Mouse (Mus musculus) limb, embryonic 15.5 days (tissue): Measurements from ENCODE around the gene Atp5g2. TPM values are rescaled to one million over a fixed set of nuclear protein-coding genes. Genes with fewer than 3 reads are reported as not detected.
"Not testable (repeated sequence)": the region's sequence is repeated elsewhere in the genome, so short reads cannot be mapped to it uniquely, and the experiment has no call there.

ENCODE experiments used
- ATAC-seq: fragments of 200-750 bp; cut with Nextera tagmentation; 2 replicates; pipeline ENCODE4 v1.8.0; 2017; ENCODE audit warnings: low read depth, moderate TSS enrichment; ENCODE audit not compliant: insufficient number of reproducible peaks, low FRiP score, low TSS enrichment
- H3K27ac ChIP-seq: fragments of 300-500 bp; sonication (generic); 2 replicates; pipeline ENCODE4 v1.5.1; 2015; ENCODE audit warnings: moderate library complexity, mild to moderate bottlenecking, inconsistent platforms
- H3K27me3 ChIP-seq: fragments of 300-500 bp; sonication (generic); 2 replicates; pipeline ENCODE4 v1.6.1; 2015; ENCODE audit warnings: inconsistent platforms
- H3K36me3 ChIP-seq: fragments of 300-500 bp; sonication (generic); 2 replicates; pipeline ENCODE4 v1.6.1; 2015; ENCODE audit warnings: inconsistent platforms
- H3K4me1 ChIP-seq: fragments of 300-500 bp; sonication (generic); 2 replicates; pipeline ENCODE4 v1.6.1; 2015; ENCODE audit warnings: inconsistent platforms
- H3K4me2 ChIP-seq: fragments of 300-500 bp; sonication (generic); 2 replicates; pipeline ENCODE4 v1.6.1; 2015; ENCODE audit warnings: mild to moderate bottlenecking, inconsistent platforms
- H3K4me3 ChIP-seq: fragments of 300-500 bp; sonication (generic); 2 replicates; pipeline ENCODE4 v1.5.1; 2015; ENCODE audit warnings: mild to moderate bottlenecking, inconsistent platforms
- H3K9ac ChIP-seq: fragments of 300-500 bp; sonication (generic); 2 replicates; pipeline ENCODE4 v1.6.1; 2015; ENCODE audit warnings: inconsistent platforms
- H3K9me3 ChIP-seq: fragments of 300-500 bp; sonication (generic); 2 replicates; pipeline ENCODE4 v1.6.1; 2016; ENCODE audit warnings: inconsistent platforms
- WGBS: fragments of 180-500 bp; shearing (Covaris S2); methylation state at CpG from one replicate; pipeline ENCODE4 v1.1.7; 2015; 5-methylcytosine and 5-hydroxymethylcytosine counted together
- polyA plus RNA-seq: library from polyadenylated mRNA; unstranded; fragments of >200 nt; fragmentation: Nextera tagmentation; extraction: Ambion mirVana; gene quantifications from 2 replicates; pipeline ENCODE4 v1.2.1, GENCODE M21; 2015

The Atp5g2 gene
- polyA plus RNA-seq, 1 experiment from 2014 or later, result 56.6 TPM

DNA sequence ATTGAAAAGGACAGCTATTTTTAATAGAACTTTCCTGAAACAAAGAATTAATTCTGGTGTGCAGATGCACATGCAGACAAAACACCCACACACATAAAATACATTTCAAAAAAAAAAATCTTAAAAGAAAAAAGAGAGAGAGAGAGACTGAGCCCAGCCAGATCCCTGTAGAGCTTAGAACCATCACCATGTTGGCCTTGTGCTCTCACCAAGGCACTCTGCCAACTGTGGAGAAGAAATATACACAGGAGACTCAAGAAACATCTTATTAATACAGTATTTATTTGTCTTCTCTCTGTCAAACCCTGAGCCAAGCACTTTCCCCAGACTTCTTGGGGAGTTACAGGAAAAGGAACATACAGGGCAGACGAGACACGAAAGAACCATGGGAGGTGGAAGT, 9.6 kb downstream of the Atp5g2 start:
- WGBS, result 0% methylated on average over 1 of the region's 2 CpGs
- H3K4me2 ChIP-seq, H3K9ac ChIP-seq, H3K27ac ChIP-seq, H3K27me3 ChIP-seq, ATAC-seq, H3K4me3 ChIP-seq, H3K9me3 ChIP-seq: not testable (repeated sequence)
- H3K4me1 ChIP-seq, result peaks cover 14% of the 10 kb centered on the region
- H3K36me3 ChIP-seq, result peaks cover 66% of the 10 kb centered on the region

- Histone ChIP-seq H3K9ac (no peak overlapping the region), H3K4me2 (0 out of 2 replicates have a peak overlapping the region, but pooled peaks have one; percentile 2), H3K36me3 (peaks cover 23% of the 10 kb centered on the region), H3K27me3 (no peaks in the 10 kb centered on the region), H3K9me3 (no peaks in the 10 kb centered on the region), H3K4me3 (no peak overlapping the region), H3K4me1 (peaks cover 30% of the 10 kb centered on the region), H3K27ac (peak overlapping the region; percentile 96)
- 39% methylated on average over 3 of the region's 3 CpGs for WGBS
- peak; percentile 64 for ATAC-seq
These were observed 14.2 kb downstream of the Atp5g2 start for GRCm38 (mm10) chr15:102657926-102658381.

GRCm38 (mm10) chr15:102656658-102657057, 15.5 kb downstream of the Atp5g2 start:
- H3K36me3 ChIP-seq, result peaks cover 13% of the 10 kb centered on the region
- ATAC-seq, result peak; percentile 82
- H3K27me3 ChIP-seq, result no peaks in the 10 kb centered on the region
- H3K4me2 ChIP-seq, result 0 out of 2 replicates have a peak overlapping the region, but pooled peaks have one; percentile 7
- H3K4me1 ChIP-seq, result peaks cover 30% of the 10 kb centered on the region
- H3K9me3 ChIP-seq, result no peaks in the 10 kb centered on the region
- H3K4me3 ChIP-seq, result no peak overlapping the region
- peak overlapping the region; percentile 96 for H3K27ac ChIP-seq
- 27% methylated on average over 4 of the region's 4 CpGs for WGBS
- no peak overlapping the region for H3K9ac ChIP-seq

GRCm38 (mm10) chr15:102651928-102652660, 20.1 kb downstream of the Atp5g2 start:
- not testable (repeated sequence) for H3K9ac ChIP-seq, H3K27ac ChIP-seq, H3K36me3 ChIP-seq, H3K27me3 ChIP-seq, H3K4me2 ChIP-seq, ATAC-seq, H3K9me3 ChIP-seq, H3K4me3 ChIP-seq
- peaks cover 13% of the 10 kb centered on the region for H3K4me1 ChIP-seq
- WGBS, result 80% methylated on average over 9 of the region's 9 CpGs

DNA sequence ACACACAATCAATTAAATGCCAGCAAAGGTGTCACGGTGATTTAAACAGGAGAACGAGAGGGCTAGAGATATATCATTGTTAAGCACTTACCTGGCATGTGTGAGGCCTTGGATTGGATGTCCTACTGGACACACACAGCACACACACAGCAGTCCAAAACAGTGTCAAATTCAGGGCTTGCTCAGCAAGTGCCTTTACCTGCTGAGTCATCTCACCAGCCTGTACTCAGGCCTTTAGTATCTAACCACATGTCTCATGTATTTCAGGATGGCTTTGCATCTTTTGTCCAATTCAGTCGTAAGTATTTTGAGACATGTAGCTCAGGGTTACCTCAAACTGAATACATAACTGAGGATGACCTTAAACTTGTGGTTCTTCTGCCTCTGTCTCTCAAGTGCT, 21.0 kb downstream of the Atp5g2 start:
- no peaks in the 10 kb centered on the region for H3K36me3 ChIP-seq
- no peak for ATAC-seq
- H3K9ac ChIP-seq, result no peak overlapping the region
- H3K27me3 ChIP-seq, result no peaks in the 10 kb centered on the region
- no peak overlapping the region for H3K4me2 ChIP-seq
- H3K4me3 ChIP-seq, result no peak overlapping the region
- 67% methylated on average over 3 of the region's 3 CpGs for WGBS
- H3K27ac ChIP-seq, result no peak overlapping the region
- H3K9me3 ChIP-seq, result no peaks in the 10 kb centered on the region
- peaks cover 4% of the 10 kb centered on the region for H3K4me1 ChIP-seq

- Histone ChIP-seq H3K4me1 (no peaks in the 10 kb centered on the region), H3K4me2 (no peak overlapping the region), H3K9ac (no peak overlapping the region), H3K27ac (0 out of 2 replicates have a peak overlapping the region, but pooled peaks have one; percentile 9), H3K9me3 (no peaks in the 10 kb centered on the region), H3K4me3 (no peak overlapping the region), H3K36me3 (no peaks in the 10 kb centered on the region), H3K27me3 (no peaks in the 10 kb centered on the region)
- ATAC-seq, result no peak
- WGBS, result 68% methylated on average over 3 of the region's 3 CpGs
These were observed 36.3 kb downstream of the Atp5g2 start for GRCm38 (mm10) chr15:102635817-102636216.

DNA sequence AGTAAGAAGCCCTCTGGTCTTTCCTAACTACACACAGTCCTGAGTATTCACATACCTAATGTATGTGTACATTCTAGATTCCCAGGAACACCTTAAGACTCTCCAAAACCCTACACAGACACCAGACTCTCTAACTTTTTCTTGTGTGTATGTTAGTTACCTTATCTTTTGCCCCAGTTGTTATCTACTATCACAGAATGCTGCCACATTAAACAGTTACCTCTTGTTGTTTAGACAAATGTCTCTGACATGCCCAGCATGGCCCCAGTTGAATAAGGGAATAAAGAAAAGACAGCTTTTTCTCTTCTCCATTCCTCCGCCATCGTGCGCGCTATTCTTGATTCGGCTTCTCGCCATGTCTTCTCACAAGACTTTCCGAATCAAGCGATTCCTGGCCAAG, 37.5 kb downstream of the Atp5g2 start:
- Histone ChIP-seq H3K4me3 (no peak overlapping the region), H3K27ac (no peak overlapping the region), H3K4me2 (no peak overlapping the region), H3K4me1 (no peaks in the 10 kb centered on the region), H3K9me3 (no peaks in the 10 kb centered on the region), H3K27me3 (no peaks in the 10 kb centered on the region), H3K36me3 (no peaks in the 10 kb centered on the region), H3K9ac (no peak overlapping the region)
- WGBS, result 94% methylated on average over 8 of the region's 8 CpGs
- no peak for ATAC-seq

- peak overlapping the region; percentile 69 for H3K4me3 ChIP-seq
- peak overlapping the region; percentile 80 for H3K9ac ChIP-seq
- no peaks in the 10 kb centered on the region for H3K36me3 ChIP-seq
- no peaks in the 10 kb centered on the region for H3K9me3 ChIP-seq
- ATAC-seq, result peak; percentile 3
- H3K27me3 ChIP-seq, result no peaks in the 10 kb centered on the region
- H3K4me2 ChIP-seq, result peak overlapping the region; percentile 74
- under 1% methylated on average over 18 of the region's 18 CpGs for WGBS
- H3K4me1 ChIP-seq, result peaks cover 22% of the 10 kb centered on the region
- H3K27ac ChIP-seq, result peak overlapping the region; percentile 100
These were observed 46.5 kb downstream of the Atp5g2 start for GRCm38 (mm10) chr15:102625687-102626055.

DNA sequence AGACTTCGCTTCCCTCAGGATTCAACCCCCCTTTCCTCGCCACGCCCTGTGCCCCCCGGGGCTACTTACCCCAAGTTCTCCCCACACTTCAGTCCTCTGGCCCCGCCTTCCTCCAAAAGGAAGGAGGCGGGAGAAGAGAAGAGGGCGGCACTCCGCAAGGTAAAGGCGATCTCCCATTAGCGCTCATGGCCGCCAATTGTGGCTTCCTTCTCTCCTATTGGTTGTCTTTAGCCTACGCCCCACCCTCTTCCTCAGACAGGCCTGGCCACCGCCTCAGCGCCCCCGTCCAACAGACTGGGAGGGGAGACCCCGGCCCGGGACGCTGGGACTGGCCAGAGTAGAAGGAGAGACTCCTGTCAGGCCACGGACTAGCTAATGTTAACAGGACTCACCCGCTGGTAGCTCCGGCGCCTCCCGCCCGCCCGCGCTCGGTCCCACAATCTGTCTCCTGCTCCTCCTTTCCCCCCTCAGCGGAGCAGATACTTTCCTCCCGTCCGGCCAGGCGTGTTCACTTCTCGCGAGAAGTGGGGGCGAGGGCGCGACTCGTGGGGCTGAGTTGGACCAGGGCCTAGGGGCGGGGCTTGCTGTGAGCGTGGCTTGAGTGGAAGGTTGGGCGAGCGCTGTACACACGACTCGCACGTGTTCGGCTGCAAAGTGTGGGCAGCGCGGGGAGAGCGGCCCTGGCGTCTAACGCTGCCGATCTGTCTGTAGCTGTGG, 47.0 kb downstream of the Atp5g2 start, which contains the start of the genes Gm28047 and Atf7:
Gm28047 (minus strand) TSS at position 98 of the 717 bp plus-strand sequence.
Atf7 (minus strand) TSS at position 495 of the 717 bp plus-strand sequence.
- Histone ChIP-seq H3K4me3 (peak within 1 kb of the TSS; percentile 69), H3K4me2 (peak within 1 kb of the TSS; percentile 74)
- WGBS, result under 1% methylated on average over 48 of the region's 51 CpGs

GRCm38 (mm10) chr15:102624291-102624969, 47.7 kb downstream of the Atp5g2 start:
- H3K9me3 ChIP-seq, result no peaks in the 10 kb centered on the region
- no peaks in the 10 kb centered on the region for H3K27me3 ChIP-seq
- peak overlapping the region; percentile 74 for H3K4me2 ChIP-seq
- 3% methylated on average over 17 of the region's 17 CpGs for WGBS
- peak overlapping the region; percentile 69 for H3K4me3 ChIP-seq
- peak overlapping the region; percentile 59 for H3K9ac ChIP-seq
- H3K36me3 ChIP-seq, result peaks cover 7% of the 10 kb centered on the region; the same call in 1 of the 2 replicates
- ATAC-seq, result no peak
- H3K27ac ChIP-seq, result peak overlapping the region; percentile 100
- peaks cover 25% of the 10 kb centered on the region for H3K4me1 ChIP-seq

More for the DNA sequence above, 47.0 kb downstream of the Atp5g2 start, which contains the start of the genes Gm28047 and Atf7:
- peak within 1 kb of the TSS; percentile 80 for H3K9ac ChIP-seq
- H3K27me3 ChIP-seq, result no peaks in the 10 kb centered on the region
- ATAC-seq, result peak; percentile 99
- H3K4me1 ChIP-seq, result peaks cover 25% of the 10 kb centered on the region
- H3K36me3 ChIP-seq, result 0 out of 2 replicates have a peak, but pooled peaks cover 4% of the 10 kb centered on the region
- peak within 1 kb of the TSS; percentile 100 for H3K27ac ChIP-seq
- H3K9me3 ChIP-seq, result no peaks in the 10 kb centered on the region

DNA sequence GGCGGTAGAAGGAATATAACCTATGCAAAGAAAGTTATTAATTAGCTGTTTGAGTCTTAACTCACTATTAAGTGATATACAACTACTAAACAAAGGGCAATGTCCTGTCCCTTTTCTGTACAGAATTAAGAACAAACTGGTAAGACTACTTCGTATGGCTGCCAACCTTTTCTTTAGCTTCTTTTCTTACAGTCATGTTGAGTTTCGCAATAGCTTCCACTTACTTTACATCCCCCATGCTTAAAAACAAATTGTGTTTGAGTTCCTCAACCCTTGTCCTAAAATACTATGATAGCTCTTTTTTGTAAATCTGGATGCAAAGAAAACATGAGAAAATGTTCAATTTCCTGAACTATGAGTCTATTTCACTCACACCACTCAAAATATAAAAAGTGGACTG, 49.0 kb downstream of the Atp5g2 start:
- no peak overlapping the region for H3K27ac ChIP-seq
- no peak for ATAC-seq
- H3K27me3 ChIP-seq, result no peaks in the 10 kb centered on the region
- no peaks in the 10 kb centered on the region for H3K9me3 ChIP-seq
- 84% methylated on average over 3 of the region's 3 CpGs for WGBS
- H3K4me3 ChIP-seq, result peak overlapping the region; percentile 9; the same call in 1 of the 2 replicates
- H3K4me2 ChIP-seq, result peak overlapping the region; percentile 36
- peaks cover 8% of the 10 kb centered on the region; the same call in 1 of the 2 replicates for H3K36me3 ChIP-seq
- H3K4me1 ChIP-seq, result peaks cover 25% of the 10 kb centered on the region
- no peak overlapping the region for H3K9ac ChIP-seq
